Mouse (Mus musculus): ENCODE results near the gene Gm42906. TPM values are rescaled to one million over a fixed set of nuclear protein-coding genes. Genes with fewer than 3 reads are reported as not detected.

Gene Gm42906
- total and polyA plus RNA-seq, 2 experiments from 2014 or later, result not detected

DNA sequence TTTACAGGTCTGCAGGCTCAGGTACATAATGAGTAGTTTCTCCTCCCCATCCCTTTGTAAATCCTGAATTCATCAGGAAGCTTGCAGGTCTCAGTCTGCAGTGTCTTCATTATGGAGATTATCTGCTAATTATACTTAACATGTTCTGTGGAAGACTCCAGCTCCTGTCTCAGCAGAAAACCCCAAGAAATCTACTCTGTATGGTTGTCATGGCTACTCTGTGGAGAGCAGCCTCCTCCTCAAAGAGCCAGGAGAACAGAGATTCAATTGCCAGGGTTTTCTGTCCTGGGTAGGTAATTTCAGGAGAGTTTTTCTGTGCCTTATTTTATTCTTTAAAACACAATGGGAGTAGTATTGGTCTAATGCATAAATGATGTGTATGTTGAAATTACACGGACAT lies 405.0 kb downstream of the Gm42906 start:
- H3K4me3 ChIP-seq (ENCODE audit: low read depth, low read length), result no peak overlapping the region
- H3K9ac ChIP-seq, result 0 out of 2 replicates have a peak overlapping the region, but pooled peaks have one; percentile 25
- DNase-seq (peak; percentile 60), ATAC-seq (peak; percentile 90)
- WGBS, result 5% methylated on average over 1 of the region's 1 CpGs
- H3K4me1 ChIP-seq (ENCODE audit: insufficient read depth), result peaks cover 19% of the 10 kb centered on the region
- H3K27me3 ChIP-seq (ENCODE audit: insufficient read depth, low read length), result no peaks in the 10 kb centered on the region
- H3K9me3 ChIP-seq (ENCODE audit: low read length), result no peaks in the 10 kb centered on the region
- H3K36me3 ChIP-seq (ENCODE audit: insufficient read depth), result no peaks in the 10 kb centered on the region
- TF ChIP-seq CTCF (IDR thresholded peaks at IDR 0.05; ENCODE audit: low read depth), result no peak
- H3K27ac ChIP-seq (ENCODE audit: low read depth, low read length), result peak overlapping the region; percentile 57
- peak overlapping the region; percentile 27 for H3K4me2 ChIP-seq (ENCODE audit: low read depth)

DNA sequence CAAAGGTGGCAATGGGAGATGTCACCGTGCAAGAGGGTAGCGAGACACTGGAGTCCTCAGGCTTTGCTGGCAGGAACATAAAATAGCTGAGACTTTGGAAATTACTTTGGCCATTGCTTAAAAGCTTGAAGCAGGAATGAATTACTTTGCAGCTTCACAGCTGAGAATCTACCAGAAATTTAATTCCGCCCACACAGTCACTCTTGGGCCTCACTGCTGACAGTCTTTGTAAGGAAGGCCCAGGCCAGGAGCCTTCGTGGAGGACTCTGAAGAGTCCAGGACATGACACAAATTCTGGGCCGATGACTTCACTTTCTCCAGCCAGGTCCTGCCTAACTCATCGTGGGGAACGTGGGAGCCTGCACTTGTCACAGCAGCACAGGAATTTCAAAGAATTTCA lies 405.9 kb downstream of the Gm42906 start:
- Histone ChIP-seq H3K4me1 (ENCODE audit: insufficient read depth) (peaks cover 19% of the 10 kb centered on the region), H3K9ac (no peak overlapping the region), H3K27ac (ENCODE audit: low read depth, low read length) (no peak overlapping the region), H3K9me3 (ENCODE audit: low read length) (no peaks in the 10 kb centered on the region), H3K36me3 (ENCODE audit: insufficient read depth) (no peaks in the 10 kb centered on the region), H3K27me3 (ENCODE audit: insufficient read depth, low read length) (no peaks in the 10 kb centered on the region), H3K4me2 (ENCODE audit: low read depth) (no peak overlapping the region), H3K4me3 (ENCODE audit: low read depth, low read length) (no peak overlapping the region)
- TF ChIP-seq CTCF (IDR thresholded peaks at IDR 0.05; ENCODE audit: low read depth), result no peak
- ATAC-seq, result no peak
- WGBS, result 86% methylated on average over 7 of the region's 7 CpGs
- no peak for DNase-seq

DNA sequence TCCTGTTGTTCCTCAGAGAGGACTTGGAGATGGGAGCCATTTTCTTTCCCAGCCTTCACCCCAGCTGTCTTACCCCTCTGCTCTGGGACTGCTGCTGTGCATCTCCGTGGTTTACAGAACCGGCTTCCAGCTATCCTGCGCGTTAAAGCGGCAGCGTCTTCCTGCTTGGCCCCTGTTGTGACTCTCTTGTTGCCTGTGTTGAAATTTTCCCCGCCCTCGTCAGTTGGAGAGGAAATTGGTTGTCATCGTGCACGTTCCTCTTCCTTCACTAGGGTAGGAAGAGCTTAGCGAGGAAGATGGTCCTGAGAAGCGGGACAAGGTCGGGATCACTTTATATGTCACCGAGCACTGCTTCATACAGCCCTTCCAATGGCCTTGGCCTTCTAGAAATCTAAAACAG lies 407.1 kb downstream of the Gm42906 start:
- 78% methylated on average over 14 of the region's 14 CpGs for WGBS
- H3K36me3 ChIP-seq (ENCODE audit: insufficient read depth), result no peaks in the 10 kb centered on the region
- H3K9me3 ChIP-seq (ENCODE audit: low read length), result no peaks in the 10 kb centered on the region
- no peak overlapping the region for H3K4me2 ChIP-seq (ENCODE audit: low read depth)
- H3K27ac ChIP-seq (ENCODE audit: low read depth, low read length), result no peak overlapping the region
- no peak for DNase-seq
- TF ChIP-seq CTCF (IDR thresholded peaks at IDR 0.05; ENCODE audit: low read depth), result no peak
- peaks cover 19% of the 10 kb centered on the region for H3K4me1 ChIP-seq (ENCODE audit: insufficient read depth)
- ATAC-seq, result no peak
- no peaks in the 10 kb centered on the region for H3K27me3 ChIP-seq (ENCODE audit: insufficient read depth, low read length)
- H3K9ac ChIP-seq, result no peak overlapping the region
- H3K4me3 ChIP-seq (ENCODE audit: low read depth, low read length), result no peak overlapping the region

DNA sequence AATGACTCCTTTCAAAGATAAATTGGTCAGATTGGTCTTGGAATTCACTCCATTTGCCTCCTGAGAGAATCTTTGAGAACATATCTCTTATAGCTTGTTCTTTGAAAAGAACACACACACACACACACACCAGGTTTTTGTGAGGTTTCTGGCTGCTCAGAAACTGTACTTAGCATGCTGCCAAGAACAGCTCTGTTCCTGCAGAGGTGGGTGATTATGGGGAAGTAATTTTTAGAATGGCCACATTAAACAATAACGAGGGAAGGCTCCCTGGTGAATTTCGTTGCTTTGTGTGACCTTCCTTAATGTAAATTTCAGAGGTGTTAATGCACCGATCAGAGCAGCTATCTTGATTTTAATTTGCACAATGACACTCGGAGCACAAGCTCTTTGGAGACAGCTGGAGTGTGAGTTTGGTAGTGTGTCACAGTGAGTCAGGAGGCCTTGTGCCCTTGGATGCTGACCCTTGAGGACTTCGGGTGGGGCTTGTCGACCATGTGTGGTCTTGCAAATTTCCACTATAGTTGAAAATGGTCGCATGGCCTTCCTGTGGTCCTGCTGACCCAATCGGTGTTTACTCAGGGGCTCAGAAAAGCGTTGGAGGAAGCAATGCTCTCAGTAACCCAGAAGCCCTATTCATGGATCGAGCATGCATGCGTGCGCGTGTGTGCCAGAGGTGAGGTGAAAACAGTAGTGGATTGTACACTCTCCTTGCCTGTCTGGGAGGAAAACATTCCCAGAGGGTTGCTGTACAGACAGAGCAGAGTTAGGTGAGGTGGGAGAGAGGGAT lies 407.7 kb downstream of the Gm42906 start:
- H3K27ac ChIP-seq (ENCODE audit: low read depth, low read length), result no peak overlapping the region
- TF ChIP-seq CTCF (IDR thresholded peaks at IDR 0.05; ENCODE audit: low read depth), result no peak
- H3K4me3 ChIP-seq (ENCODE audit: low read depth, low read length), result no peak overlapping the region
- DNase-seq, result no peak
- no peaks in the 10 kb centered on the region for H3K27me3 ChIP-seq (ENCODE audit: insufficient read depth, low read length)
- peaks cover 19% of the 10 kb centered on the region for H3K4me1 ChIP-seq (ENCODE audit: insufficient read depth)
- H3K4me2 ChIP-seq (ENCODE audit: low read depth), result no peak overlapping the region
- no peaks in the 10 kb centered on the region for H3K36me3 ChIP-seq (ENCODE audit: insufficient read depth)
- H3K9ac ChIP-seq, result no peak overlapping the region
- WGBS, result 58% methylated on average over 13 of the region's 13 CpGs
- H3K9me3 ChIP-seq (ENCODE audit: low read length), result no peaks in the 10 kb centered on the region
- no peak for ATAC-seq

DNA sequence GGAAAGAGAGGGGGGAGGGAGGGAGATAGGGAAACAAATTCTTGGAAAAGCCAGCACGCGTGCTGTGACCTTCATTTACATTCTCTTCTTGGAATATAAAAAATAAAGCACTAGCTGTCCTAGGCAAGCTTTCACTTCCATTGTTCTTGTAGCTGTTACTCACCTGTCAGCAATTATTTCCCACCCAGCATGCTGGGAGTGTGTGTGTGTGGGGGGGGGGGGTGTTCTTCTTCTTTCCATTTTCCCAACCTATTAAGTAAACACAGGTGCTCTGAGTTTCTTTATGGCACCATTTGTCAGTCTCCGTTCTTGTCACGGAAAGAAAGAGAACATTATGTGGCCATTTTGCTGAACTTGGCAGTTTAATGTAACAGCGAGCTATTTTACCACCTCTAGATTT lies 409.0 kb downstream of the Gm42906 start:
- H3K9me3 ChIP-seq (ENCODE audit: low read length), result no peaks in the 10 kb centered on the region
- WGBS, result 56% methylated on average over 5 of the region's 5 CpGs
- DNase-seq (no peak), ATAC-seq (no peak)
- H3K4me1 ChIP-seq (ENCODE audit: insufficient read depth), result peaks cover 19% of the 10 kb centered on the region
- no peaks in the 10 kb centered on the region for H3K36me3 ChIP-seq (ENCODE audit: insufficient read depth)
- H3K4me3 ChIP-seq (ENCODE audit: low read depth, low read length), result no peak overlapping the region
- no peak overlapping the region for H3K9ac ChIP-seq
- no peak for TF ChIP-seq CTCF (IDR thresholded peaks at IDR 0.05; ENCODE audit: low read depth)
- no peak overlapping the region for H3K27ac ChIP-seq (ENCODE audit: low read depth, low read length)
- H3K4me2 ChIP-seq (ENCODE audit: low read depth), result no peak overlapping the region
- no peaks in the 10 kb centered on the region for H3K27me3 ChIP-seq (ENCODE audit: insufficient read depth, low read length)

DNA sequence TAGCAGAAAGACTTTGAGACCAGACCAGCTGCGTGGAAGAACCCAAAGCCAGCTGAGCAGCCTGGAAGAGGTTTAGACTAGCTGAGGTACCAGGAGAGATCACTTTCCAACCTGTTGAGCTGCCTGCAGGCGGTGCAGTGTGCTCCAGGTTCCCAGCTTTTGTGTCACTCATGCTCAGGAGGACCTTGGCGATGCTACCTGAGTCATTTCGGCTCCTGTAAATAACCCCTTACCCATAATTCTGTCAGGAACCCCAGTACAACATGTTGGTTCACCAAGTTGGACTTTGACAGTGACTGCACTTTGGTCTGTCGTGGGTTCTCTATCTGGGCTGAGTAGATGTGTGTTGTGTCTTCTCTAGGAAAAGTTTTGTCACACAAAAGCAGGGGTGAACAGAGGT lies 409.5 kb downstream of the Gm42906 start:
- Histone ChIP-seq H3K9me3 (ENCODE audit: low read length) (no peaks in the 10 kb centered on the region), H3K36me3 (ENCODE audit: insufficient read depth) (no peaks in the 10 kb centered on the region), H3K4me1 (ENCODE audit: insufficient read depth) (peaks cover 19% of the 10 kb centered on the region), H3K4me3 (ENCODE audit: low read depth, low read length) (no peak overlapping the region), H3K4me2 (ENCODE audit: low read depth) (no peak overlapping the region), H3K27me3 (ENCODE audit: insufficient read depth, low read length) (no peaks in the 10 kb centered on the region), H3K9ac (no peak overlapping the region), H3K27ac (ENCODE audit: low read depth, low read length) (no peak overlapping the region)
- WGBS, result 76% methylated on average over 5 of the region's 5 CpGs
- TF ChIP-seq CTCF (IDR thresholded peaks at IDR 0.05; ENCODE audit: low read depth), result no peak
- no peak for ATAC-seq
- DNase-seq, result no peak

Other genes with a start within 250 kb of the Gm42906 start
- gene Stard13, start 194.3 kb downstream of the Gm42906 start, total RNA-seq (2014; rRNA removed), result 9.8 and 19.2 TPM in 2 replicates
- 1.5 and 2.6 TPM in 2 replicates for gene Stard13, start 194.3 kb downstream of the Gm42906 start, polyA plus RNA-seq (2015; fragmentation: Nextera tagmentation; extraction: Ambion mirVana)
- not detected in 2 replicates for gene Vmn2r18, start 177.9 kb upstream of the Gm42906 start, total RNA-seq (2014; rRNA removed)
- gene Vmn2r18, start 177.9 kb upstream of the Gm42906 start, polyA plus RNA-seq (2015; fragmentation: Nextera tagmentation; extraction: Ambion mirVana), result 0.05 and 0.10 TPM in 2 replicates
- 40.8 and 45.3 TPM in 2 replicates for gene Rfc3, start 223.1 kb upstream of the Gm42906 start, total RNA-seq (2014; rRNA removed)
- gene Rfc3, start 223.1 kb upstream of the Gm42906 start, polyA plus RNA-seq (2015; fragmentation: Nextera tagmentation; extraction: Ambion mirVana), result 62.7 and 74.6 TPM in 2 replicates